Mouse (Mus musculus) T-helper 17 cell (primary cell): ENCODE results near the gene C3ar1.

ENCODE experiments used
- in situ Hi-C, 2 experiments: fragments of 300-600 bp; cut with MboI, MseI; formaldehyde crosslinking; loops; 1 replicate in 1 of 2; 2 replicates in 1 of 2; pipeline ENCODE4 v1.15.1; 2025; ENCODE audit warnings: high pct_unique_total_duplicates in 2 of 2

C3ar1 gene

GRCm38 (mm10) chr6:122855955-122856354 is at the start of gene C3ar1:
Gene C3ar1, minus strand, starts transcription at chr6:122856161.
- in situ Hi-C loops = no loop called here

- in situ Hi-C loops = loop anchor here (5.0 to 25.0 kb wide), 4 partner anchors 642 to 1495 kb away; partner anchors contain the start of gene Vmn2r21 (in 1 of the 2)
Observed at GRCm38 (mm10) chr6:122892442-122893049, 36.6 kb upstream of the C3ar1 start.

GRCm38 (mm10) chr6:122889599-122889998 is 33.6 kb upstream of the C3ar1 start:
- in situ Hi-C loops = loop anchor here in 1 of 2 experiments (25.0 kb wide), 2 partner anchors 1373 to 1498 kb away; no protein-coding TSS in a partner anchor

- in situ Hi-C loops = loop anchor here in 1 of 2 experiments (25.0 kb wide), 2 partner anchors 1379 to 1504 kb away; no protein-coding TSS in a partner anchor
Observed at GRCm38 (mm10) chr6:122883603-122884002, 27.6 kb upstream of the C3ar1 start.

- in situ Hi-C loops = loop anchor here in 1 of 2 experiments (25.0 kb wide), 2 partner anchors 1381 to 1506 kb away; no protein-coding TSS in a partner anchor
Observed at GRCm38 (mm10) chr6:122881287-122881686, 25.3 kb upstream of the C3ar1 start.

- in situ Hi-C loops = loop anchor here (5.0 to 25.0 kb wide), 5 partner anchors 58 to 1507 kb away; partner anchors contain the start of gene M6pr (in 1 of the 2)
Observed at GRCm38 (mm10) chr6:122879781-122880505, 24.0 kb upstream of the C3ar1 start.

- in situ Hi-C loops = loop anchor here (5.0 to 25.0 kb wide), 5 partner anchors 57 to 1508 kb away; partner anchors contain the start of gene M6pr (in 1 of the 2)
Observed at GRCm38 (mm10) chr6:122879141-122879735, 23.3 kb upstream of the C3ar1 start.

GRCm38 (mm10) chr6:122874720-122875389 is 18.9 kb upstream of the C3ar1 start:
- in situ Hi-C loops = loop anchor here (5.0 to 25.0 kb wide), 5 partner anchors 53 to 1512 kb away; partner anchors contain the start of gene M6pr (in 1 of the 2)

- in situ Hi-C loops = loop anchor here in 1 of 2 experiments (10.0 kb wide), 1 partner anchor 559 kb away; no protein-coding TSS in a partner anchor
Observed at GRCm38 (mm10) chr6:122873871-122874719, 18.1 kb upstream of the C3ar1 start, which contains the start of gene Necap1. Gene Necap1, plus strand, starts transcription at chr6:122874474.

GRCm38 (mm10) chr6:122872800-122873199 is 16.8 kb upstream of the C3ar1 start:
- in situ Hi-C loops = loop anchor here in 1 of 2 experiments (10.0 kb wide), 1 partner anchor 558 kb away; no protein-coding TSS in a partner anchor

- in situ Hi-C loops = loop anchor here in 1 of 2 experiments (10.0 kb wide), 1 partner anchor 555 kb away; no protein-coding TSS in a partner anchor
Observed at GRCm38 (mm10) chr6:122869846-122870245, 13.9 kb upstream of the C3ar1 start.

- in situ Hi-C loops = no loop called here
Observed at GRCm38 (mm10) chr6:122867914-122868313, 12.0 kb upstream of the C3ar1 start.

- in situ Hi-C loops = no loop called here
Observed at GRCm38 (mm10) chr6:122862871-122863270, 6.9 kb upstream of the C3ar1 start.

- in situ Hi-C loops = no loop called here
Observed at GRCm38 (mm10) chr6:122862434-122862833, 6.5 kb upstream of the C3ar1 start.

- in situ Hi-C loops = no loop called here
Observed at GRCm38 (mm10) chr6:122854552-122854951, 1.4 kb downstream of the C3ar1 start.

- in situ Hi-C loops = no loop called here
Observed at GRCm38 (mm10) chr6:122852696-122853095, 3.3 kb downstream of the C3ar1 start.

- in situ Hi-C loops = loop anchor here in 1 of 2 experiments (10.0 kb wide), 1 partner anchor 1369 kb away; the partner anchor contains the start of gene Iqsec3
Observed at GRCm38 (mm10) chr6:122843759-122844158, 12.2 kb downstream of the C3ar1 start.

- in situ Hi-C loops = no loop called here
Observed at GRCm38 (mm10) chr6:122837539-122837938, 18.4 kb downstream of the C3ar1 start.

GRCm38 (mm10) chr6:122836974-122837373 is 19.0 kb downstream of the C3ar1 start:
- in situ Hi-C loops = no loop called here

GRCm38 (mm10) chr6:122834365-122834764 is 21.6 kb downstream of the C3ar1 start:
- in situ Hi-C loops = no loop called here
